Comparison of ENCODE assay signal across 8 mouse cellular contexts in the genomic region with DNA sequence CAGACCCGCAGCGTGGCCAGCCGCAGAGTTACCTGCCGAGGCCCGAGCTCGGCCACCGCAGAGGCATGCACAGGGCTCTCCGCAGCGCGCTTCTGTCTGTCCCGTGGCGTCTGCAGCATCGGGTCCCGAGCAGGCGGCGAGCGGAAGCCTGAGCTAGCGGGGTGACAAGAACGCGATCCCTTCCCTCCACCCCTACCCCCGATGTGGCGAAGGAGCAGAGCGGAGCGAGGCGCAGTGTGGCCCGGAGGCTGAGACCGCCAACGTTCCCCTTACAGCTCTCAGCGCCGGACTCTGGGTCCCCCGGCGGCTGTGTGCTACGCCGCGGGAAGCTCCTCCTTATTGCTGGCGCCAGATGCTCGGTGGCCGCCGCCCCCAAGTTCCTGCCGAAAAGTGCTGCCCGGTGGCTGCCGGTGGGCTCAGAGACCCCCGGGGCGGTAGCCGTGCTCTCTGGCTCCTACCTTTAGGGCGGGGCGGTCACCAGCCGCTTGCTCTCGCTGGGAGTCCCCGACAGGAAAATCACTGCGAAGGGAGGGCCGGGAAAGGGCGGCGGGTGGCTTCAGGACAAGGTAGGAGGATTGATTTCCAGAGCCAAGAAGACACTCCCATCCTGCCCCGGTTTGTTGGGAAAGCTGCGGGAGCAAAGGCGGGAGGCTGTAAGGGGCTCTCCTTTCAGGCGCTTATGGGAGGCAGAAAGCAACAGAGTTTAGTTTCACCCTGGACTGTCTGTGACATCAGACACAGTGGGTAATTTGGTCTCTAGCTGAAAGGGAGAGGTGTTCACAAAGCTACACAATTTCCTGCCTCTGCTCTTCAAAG. TPM values are rescaled to one million over a fixed set of nuclear protein-coding genes. Genes with fewer than 3 reads are reported as not detected.
DNase-seq lines count a peak whose midpoint lies in the region; ATAC-seq and TF ChIP-seq lines count a peak whose summit lies in the region.

No protein-coding gene starts in this region.

- peak; percentile 93 for ATAC-seq in forebrain, embryonic 16.5 days

- peak overlapping the region; percentile 88 for H3K4me2 ChIP-seq in forebrain, embryonic 16.5 days (ENCODE audit: low read length)

- peak overlapping the region; percentile 62 for H3K9ac ChIP-seq in forebrain, embryonic 16.5 days (replicated peaks; ENCODE audit: low read depth, low read length)

- H3K27me3 ChIP-seq in cerebellum, adult 2 months (ENCODE audit: control insufficient read depth, insufficient read depth, low read length), result no peaks in the 10 kb centered on the region
- H3K27me3 ChIP-seq in forebrain, embryonic 16.5 days (replicated peaks; ENCODE audit: control insufficient read depth, insufficient read depth, low read length), result no peaks in the 10 kb centered on the region; the same call in 1 of the 2 replicates

- no peaks in the 10 kb centered on the region for H3K9me3 ChIP-seq in forebrain, embryonic 16.5 days (ENCODE audit: control insufficient read depth, low read length)

- intact Hi-C loops in heart, postnatal 25 days (cut with DNase I), result loop anchor here (2.0 to 5.0 kb wide), 4 partner anchors 26 to 116 kb away; a partner anchor contains a TSS

- H3K27ac ChIP-seq in cerebellum, adult 2 months (ENCODE audit: insufficient read depth, low read length), result peak overlapping the region; percentile 8; the same call in 1 of the 2 replicates
- H3K27ac ChIP-seq in forebrain, embryonic 16.5 days (ENCODE audit: low read length), result no peak overlapping the region

- no peak for TF ChIP-seq POLR2A in cerebellum, adult 2 months (IDR thresholded peaks at IDR 0.05; ENCODE audit: borderline replicate concordance, insufficient read depth, low read length)

- H3K4me3 ChIP-seq in cerebellum, adult 2 months (replicated peaks; ENCODE audit: insufficient read depth, low read depth, low read length), result peak overlapping the region; percentile 64
- peak overlapping the region; percentile 73 for H3K4me3 ChIP-seq in forebrain, embryonic 16.5 days (replicated peaks; ENCODE audit: low read length)

- under 1% methylated on average over 58 of the region's 58 CpGs for WGBS in cerebellum, adult 2 months
- under 1% methylated on average over 58 of the region's 58 CpGs for WGBS in forebrain, embryonic 16.5 days

- no peaks in the 10 kb centered on the region for H3K36me3 ChIP-seq in forebrain, embryonic 16.5 days (ENCODE audit: control insufficient read depth, insufficient read depth)

- DNase-seq in Muller cell, postnatal 12 days (ENCODE audit: inconsistent ontology term), result peak; percentile 68
- DNase-seq in cerebellum, adult 2 months, result peak; percentile 38 to 55
- DNase-seq in heart, postnatal 25 days (ENCODE audit: low spot score), result peak; percentile 76
- peak; percentile 53 to 59 for DNase-seq in layer of hippocampus, postnatal 10 days (ENCODE audit: low spot score in 2 of 2)
- DNase-seq in lung, postnatal 4 days, result peak; percentile 74 to 83
- peak; percentile 60 for DNase-seq in right cerebral cortex, adult 18-20 months
- peak; percentile 47 for DNase-seq in urinary bladder, adult 2 months (ENCODE audit: low spot score)

- H3K4me1 ChIP-seq in cerebellum, adult 2 months (ENCODE audit: control insufficient read depth, insufficient read depth, low read length), result no peaks in the 10 kb centered on the region
- H3K4me1 ChIP-seq in forebrain, embryonic 16.5 days (replicated peaks; ENCODE audit: control insufficient read depth, insufficient read depth, low read length), result peaks cover 7% of the 10 kb centered on the region

- TF ChIP-seq CTCF in cerebellum, adult 2 months (IDR thresholded peaks at IDR 0.05; ENCODE audit: borderline replicate concordance, insufficient read depth, low read depth, low read length), result no peak

RNA-seq across cellular contexts. Expression of a gene that starts 0.8 kb away (rescaled TPM):
- 23.9 and 25.3 TPM in 2 replicates for polyA plus RNA-seq in cerebellum, adult 2 months (2012; rRNA removed)
- polyA plus RNA-seq in forebrain, embryonic 16.5 days (2015; fragmentation: Nextera tagmentation; extraction: Ambion mirVana), result 6.7 and 8.0 TPM in 2 replicates
- total RNA-seq in heart, postnatal 25 days (2021), result 10 to 100 TPM; 40.6 to 44.7 TPM
- 10 to 100 TPM; 16.3 to 19.1 TPM for total RNA-seq in layer of hippocampus, postnatal 10 days (2021)
- polyA plus RNA-seq in urinary bladder, adult 2 months (2012; rRNA removed), result 14.3 and 16.2 TPM in 2 replicates
